Mouse (Mus musculus) megakaryocyte-erythroid progenitor cell, adult 5-6 weeks (primary cell): ENCODE measurements around the gene Gm525. TPM values are rescaled to one million over a fixed set of nuclear protein-coding genes. Genes with fewer than 3 reads are reported as not detected.
A peak's percentile ranks its signal among the peaks of the same experiment; 100 is the strongest.
"Not testable (repeated sequence)": the region's sequence is repeated elsewhere in the genome, so short reads cannot be mapped to it uniquely, and the experiment has no call there.

Source experiments
- ATAC-seq: replicated peaks from 2 replicates; pipeline ENCODE4 v1.8.0; 2016; ENCODE audit warnings: mild to moderate bottlenecking, inconsistent platforms; ENCODE audit not compliant: severe bottlenecking, poor library complexity, low FRiP score, low TSS enrichment
- total RNA-seq, 2 experiments: library from RNA; stranded (forward) in 1 of 2; stranded (reverse) in 1 of 2; fragments of 200-1000, 215-1000 nt in 1 of 2; fragments of >200 nt in 1 of 2; fragmentation: Nextera tagmentation in 1 of 2; gene quantifications; 2 replicates each; pipeline ENCODE4 v1.2.3; 2014 to 2017

The Gm525 gene
- total RNA-seq, 2 experiments from 2014 or later = not detected

GRCm38 (mm10) chr11:89060423-89061089 lies 13.1 kb upstream of the Gm525 start:
- peak; percentile 79 for ATAC-seq

GRCm38 (mm10) chr11:89061362-89061761 lies 12.3 kb upstream of the Gm525 start:
- ATAC-seq = no peak

GRCm38 (mm10) chr11:89064312-89064711 lies 9.3 kb upstream of the Gm525 start:
- ATAC-seq = peak; percentile 56

GRCm38 (mm10) chr11:89065297-89065696 lies 8.3 kb upstream of the Gm525 start:
- no peak for ATAC-seq

GRCm38 (mm10) chr11:89066126-89066525 lies 7.5 kb upstream of the Gm525 start:
- ATAC-seq = no peak

GRCm38 (mm10) chr11:89066750-89067149 lies 6.9 kb upstream of the Gm525 start, which contains the start of gene Dgke:
Gene Dgke (minus strand): TSS chr11:89066850.
- ATAC-seq = no peak

- no peak for ATAC-seq
Measured at GRCm38 (mm10) chr11:89067301-89067822, 6.3 kb upstream of the Gm525 start.

- ATAC-seq = no peak
Measured at GRCm38 (mm10) chr11:89067871-89068490, 5.7 kb upstream of the Gm525 start.

- no peak for ATAC-seq
Measured at GRCm38 (mm10) chr11:89068649-89069048, 5.0 kb upstream of the Gm525 start.

- peak; percentile 35; the same call in 1 of the 2 replicates for ATAC-seq
Measured at GRCm38 (mm10) chr11:89069303-89069702, 4.3 kb upstream of the Gm525 start.

- no peak for ATAC-seq
Measured at GRCm38 (mm10) chr11:89071522-89071921, 2.1 kb upstream of the Gm525 start.

GRCm38 (mm10) chr11:89074783-89075413 lies 1.3 kb downstream of the Gm525 start:
- ATAC-seq = no peak

- ATAC-seq = no peak
Measured at GRCm38 (mm10) chr11:89076370-89076821, 2.8 kb downstream of the Gm525 start.

- ATAC-seq = no peak
Measured at GRCm38 (mm10) chr11:89077601-89078000, 4.0 kb downstream of the Gm525 start.

GRCm38 (mm10) chr11:89078305-89078704 lies 4.7 kb downstream of the Gm525 start:
- ATAC-seq = no peak

- peak; percentile 65 for ATAC-seq
Measured at GRCm38 (mm10) chr11:89078996-89079680, 5.5 kb downstream of the Gm525 start.

- not testable (repeated sequence) for ATAC-seq
Measured at GRCm38 (mm10) chr11:89081906-89082305, 8.3 kb downstream of the Gm525 start.

GRCm38 (mm10) chr11:89082691-89083090 lies 9.1 kb downstream of the Gm525 start:
- not testable (repeated sequence) for ATAC-seq

GRCm38 (mm10) chr11:89084601-89085000 lies 11.0 kb downstream of the Gm525 start:
- ATAC-seq = peak; percentile 58; the same call in 1 of the 2 replicates
